Mouse (Mus musculus) fat pad, adult 2 months (tissue): ENCODE results near the gene Dyrk4.

Experiments used
- DNase-seq: peaks from one replicate; pipeline ENCODE4 v3.0.0-alpha.2; 2011; ENCODE audit warnings: low read depth, low spot score; ENCODE audit errors: extremely low read depth

Gene Dyrk4

DNA sequence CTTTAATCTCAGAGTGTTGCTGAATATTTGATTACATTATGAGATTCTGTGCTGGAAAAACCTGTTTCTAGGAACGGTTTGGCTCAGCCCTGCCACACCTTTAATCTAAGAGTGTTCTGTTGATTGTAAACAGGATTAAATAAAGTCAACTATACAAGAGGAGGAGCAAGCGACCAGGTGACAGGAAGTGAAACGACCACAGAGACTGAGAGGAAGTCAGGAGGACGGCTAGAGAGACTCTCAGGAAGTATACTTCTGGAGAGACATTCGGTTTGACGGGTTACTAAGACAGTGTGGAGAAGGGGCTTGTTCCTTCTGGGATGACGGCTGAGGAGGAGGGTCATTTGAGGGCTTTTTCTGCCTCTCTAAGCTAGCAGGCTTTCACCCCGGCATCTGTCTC is 85.0 kb downstream of the Dyrk4 start:
- no peak for DNase-seq
